Mouse (Mus musculus) spleen, adult 2 months (tissue): ENCODE measurements around the gene Zyx.

Experiments
- CTCF ChIP-seq: fragments of 200-500 bp; IDR thresholded peaks from 2 replicates; pipeline ENCODE4 v1.5.1; 2011; ENCODE audit warnings: mild to moderate bottlenecking, inconsistent platforms; ENCODE audit not compliant: insufficient read depth, insufficient read length, insufficient replicate concordance; ENCODE audit errors: extremely low read depth
- POLR2A ChIP-seq: fragments of 200-500 bp; IDR thresholded peaks from 2 replicates; pipeline ENCODE4 v1.6.1; 2011; ENCODE audit warnings: low read depth, low read length, inconsistent platforms

- TF ChIP-seq POLR2A (no peak), CTCF (peak; percentile 45; the same call in 1 of the 2 replicates)
Observed at GRCm38 (mm10) chr6:42349006-42349425, 414 bp upstream of the Zyx start.
